Mouse (Mus musculus) inflammation-experienced regulatory T-cells, adult 6 months (primary cell): ENCODE data around the gene Syne1. TPM values are rescaled to one million over a fixed set of nuclear protein-coding genes. Genes with fewer than 3 reads are reported as not detected.

Source experiments
- polyA plus RNA-seq, 3 experiments: library from polyadenylated mRNA; unstranded; fragments of 100-300 nt; shearing (Covaris generic); gene quantifications; one replicate each; pipeline ENCODE4 v1.2.1; 2017

Syne1 gene
- polyA plus RNA-seq, 3 experiments from 2014 or later, result 13.9 to 24.2 (median 15.3) TPM

Other genes starting within 250 kb of the Syne1 start
- not detected for gene Myct1, start 42.3 kb upstream of the Syne1 start, polyA plus RNA-seq
- not detected for gene Vip, start 87.7 kb upstream of the Syne1 start, polyA plus RNA-seq